Mouse (Mus musculus): ENCODE data around the gene Rac3.

DNA sequence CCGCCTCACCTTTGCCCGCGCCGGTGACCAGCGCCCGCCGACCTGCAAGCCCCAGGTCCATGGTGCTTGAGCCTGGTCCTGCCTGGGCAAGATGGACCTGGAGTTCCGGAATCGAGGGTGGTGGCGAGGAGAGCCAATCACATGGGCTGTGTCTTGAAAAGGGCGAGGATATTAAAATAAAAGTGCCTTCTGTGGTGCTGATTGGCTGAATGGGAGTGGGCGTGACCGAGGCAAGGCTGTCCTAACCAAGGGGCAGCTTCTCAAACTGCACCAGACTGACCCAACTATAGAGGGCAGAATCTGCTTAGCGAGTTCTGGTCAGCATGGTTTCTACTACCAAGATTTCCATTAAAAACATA, 5.9 kb downstream of the Rac3 start, which contains the start of gene Dcxr:
- TF ChIP-seq POLR2A (IDR thresholded peaks at IDR 0.05; ENCODE audit: control insufficient read depth, extremely low read depth, insufficient read depth, low read length, poor library complexity), result no peak
- TF ChIP-seq CTCF (IDR thresholded peaks at IDR 0.05; ENCODE audit: borderline replicate concordance, control insufficient read depth, extremely low read depth, insufficient read depth, low read length, poor library complexity), result no peak

Measured in thymus, adult 2 months (tissue).